Mouse (Mus musculus) midbrain, postnatal 0 days (tissue): ENCODE measurements around the gene Celf2. TPM values are rescaled to one million over a fixed set of nuclear protein-coding genes. Genes with fewer than 3 reads are reported as not detected.
A peak's percentile ranks its signal among the peaks of the same experiment; 100 is the strongest.

Experiments
- ATAC-seq: fragments of 200-750 bp; cut with Nextera tagmentation; 2 replicates; pipeline ENCODE4 v1.8.0; 2017; ENCODE audit warnings: moderate number of reproducible peaks, mild to moderate bottlenecking, moderate TSS enrichment, moderate library complexity; ENCODE audit not compliant: low FRiP score
- DNase-seq: peaks from one replicate; pipeline ENCODE4 v3.0.0-alpha.2; 2015; ENCODE audit warnings: low spot score
- H3K27ac ChIP-seq: fragments of 300-500 bp; sonication (generic); 2 replicates; pipeline ENCODE4 v1.5.1; 2014; ENCODE audit warnings: low read depth, mild to moderate bottlenecking, low read length, mixed read lengths
- H3K27me3 ChIP-seq: fragments of 300-500 bp; sonication (generic); 2 replicates; pipeline ENCODE4 v1.6.1; 2014; ENCODE audit warnings: low read length, control low read depth, mixed read lengths; ENCODE audit not compliant: insufficient read depth
- H3K36me3 ChIP-seq: fragments of 300-500 bp; sonication (generic); 2 replicates; pipeline ENCODE4 v1.6.1; 2014; ENCODE audit warnings: low read length, control low read depth, mixed read lengths; ENCODE audit not compliant: insufficient read depth
- H3K4me1 ChIP-seq: fragments of 300-500 bp; sonication (generic); 2 replicates; pipeline ENCODE4 v1.6.1; 2014; ENCODE audit warnings: mild to moderate bottlenecking, control low read depth, antibody characterized with exemption, low read length, mixed read lengths; ENCODE audit not compliant: insufficient read depth
- H3K4me2 ChIP-seq: fragments of 300-500 bp; sonication (generic); 2 replicates; pipeline ENCODE4 v1.6.1; 2014; ENCODE audit warnings: low read depth, mild to moderate bottlenecking, low read length, mixed read lengths; ENCODE audit not compliant: poor library complexity, severe bottlenecking
- H3K4me3 ChIP-seq: fragments of 300-500 bp; sonication (generic); 2 replicates; pipeline ENCODE4 v1.5.1; 2014; ENCODE audit warnings: low read depth, mild to moderate bottlenecking, low read length, moderate library complexity
- H3K9ac ChIP-seq: fragments of 300-500 bp; sonication (generic); replicated peaks from 2 replicates; pipeline ENCODE4 v1.6.1; 2014; ENCODE audit warnings: mild to moderate bottlenecking, low read length, moderate library complexity, mixed read lengths; ENCODE audit not compliant: poor library complexity, severe bottlenecking
- H3K9me3 ChIP-seq: fragments of 300-500 bp; sonication (generic); 2 replicates; pipeline ENCODE4 v1.6.1; 2016; ENCODE audit warnings: low read length, control low read depth
- CTCF ChIP-seq: IDR thresholded peaks from 2 replicates; pipeline ENCODE4 v1.5.1; 2016; ENCODE audit warnings: antibody characterized with exemption, mild to moderate bottlenecking
- WGBS: fragments of 180-500 bp; shearing (Covaris S2); extraction: QIAGEN DNeasy Blood & Tissue Kit; methylation state at CpG from one replicate; pipeline ENCODE4 v1.1.7; 2014; 5-methylcytosine and 5-hydroxymethylcytosine counted together
- polyA plus RNA-seq: library from polyadenylated mRNA; unstranded; fragments of >200 nt; fragmentation: Nextera tagmentation; extraction: Ambion mirVana; gene quantifications from 2 replicates; pipeline ENCODE4 v1.2.1, GENCODE M21; 2015
- total RNA-seq: library from RNA; depleted of rRNA; stranded (reverse); fragments of >200 nt; gene quantifications from 2 replicates; pipeline ENCODE4 v1.2.3, GENCODE M21; 2014

Celf2 gene
- total and polyA plus RNA-seq, 2 experiments from 2014 or later, result 112 to 135 TPM

GRCm38 (mm10) chr2:6730860-6731259 is 778.5 kb downstream of the Celf2 start:
- DNase-seq, result no peak
- no peak for ATAC-seq
- Histone ChIP-seq H3K27me3 (no peaks in the 10 kb centered on the region), H3K4me2 (no peak overlapping the region), H3K27ac (no peak overlapping the region), H3K9ac (no peak overlapping the region), H3K4me1 (no peaks in the 10 kb centered on the region), H3K36me3 (no peaks in the 10 kb centered on the region), H3K4me3 (no peak overlapping the region), H3K9me3 (no peaks in the 10 kb centered on the region)
- 60% methylated on average over 3 of the region's 3 CpGs for WGBS
- no peak for TF ChIP-seq CTCF

GRCm38 (mm10) chr2:6729984-6730383 is 779.4 kb downstream of the Celf2 start:
- no peaks in the 10 kb centered on the region for H3K9me3 ChIP-seq
- no peak for TF ChIP-seq CTCF
- no peaks in the 10 kb centered on the region for H3K27me3 ChIP-seq
- 42% methylated on average over 9 of the region's 9 CpGs for WGBS
- H3K9ac ChIP-seq, result no peak overlapping the region
- H3K36me3 ChIP-seq, result no peaks in the 10 kb centered on the region
- DNase-seq, result no peak
- no peak overlapping the region for H3K27ac ChIP-seq
- H3K4me2 ChIP-seq, result no peak overlapping the region
- ATAC-seq, result no peak
- no peaks in the 10 kb centered on the region for H3K4me1 ChIP-seq
- H3K4me3 ChIP-seq, result no peak overlapping the region

GRCm38 (mm10) chr2:6728840-6729252 is 780.5 kb downstream of the Celf2 start:
- no peak for DNase-seq
- WGBS, result 83% methylated on average over 2 of the region's 2 CpGs

GRCm38 (mm10) chr2:6727366-6727765 is 782.0 kb downstream of the Celf2 start:
- H3K27me3 ChIP-seq, result no peaks in the 10 kb centered on the region
- no peaks in the 10 kb centered on the region for H3K9me3 ChIP-seq
- 65% methylated on average over 5 of the region's 5 CpGs for WGBS
- no peaks in the 10 kb centered on the region for H3K36me3 ChIP-seq
- no peak overlapping the region for H3K27ac ChIP-seq
- H3K4me1 ChIP-seq, result no peaks in the 10 kb centered on the region
- TF ChIP-seq CTCF, result no peak
- DNase-seq (no peak), ATAC-seq (no peak)
- H3K4me3 ChIP-seq, result no peak overlapping the region
- H3K4me2 ChIP-seq, result no peak overlapping the region
- no peak overlapping the region for H3K9ac ChIP-seq

More at GRCm38 (mm10) chr2:6728840-6729252, 780.5 kb downstream of the Celf2 start:
- H3K36me3 ChIP-seq, result no peaks in the 10 kb centered on the region
- no peaks in the 10 kb centered on the region for H3K4me1 ChIP-seq
- H3K4me2 ChIP-seq, result no peak overlapping the region
- H3K9ac ChIP-seq, result no peak overlapping the region
- no peak overlapping the region for H3K27ac ChIP-seq
- no peaks in the 10 kb centered on the region for H3K27me3 ChIP-seq
- no peak overlapping the region for H3K4me3 ChIP-seq
- TF ChIP-seq CTCF, result no peak
- ATAC-seq, result peak; percentile 47; the same call in 1 of the 2 replicates
- no peaks in the 10 kb centered on the region for H3K9me3 ChIP-seq

GRCm38 (mm10) chr2:6726071-6726470 is 783.3 kb downstream of the Celf2 start:
- WGBS, result 67% methylated on average over 8 of the region's 8 CpGs
- Histone ChIP-seq H3K4me2 (no peak overlapping the region), H3K27me3 (no peaks in the 10 kb centered on the region), H3K9ac (no peak overlapping the region), H3K4me1 (no peaks in the 10 kb centered on the region; the same call in 1 of the 2 replicates), H3K27ac (no peak overlapping the region), H3K4me3 (no peak overlapping the region), H3K9me3 (no peaks in the 10 kb centered on the region), H3K36me3 (no peaks in the 10 kb centered on the region)
- DNase-seq (peak; percentile 66), ATAC-seq (no peak)
- TF ChIP-seq CTCF, result peak; percentile 50

- Histone ChIP-seq H3K36me3 (no peaks in the 10 kb centered on the region), H3K9ac (no peak overlapping the region), H3K27me3 (no peaks in the 10 kb centered on the region), H3K27ac (no peak overlapping the region), H3K4me2 (no peak overlapping the region), H3K9me3 (no peaks in the 10 kb centered on the region), H3K4me1 (no peaks in the 10 kb centered on the region; the same call in 1 of the 2 replicates), H3K4me3 (no peak overlapping the region)
- 86% methylated on average over 2 of the region's 2 CpGs for WGBS
- TF ChIP-seq CTCF, result no peak
- DNase-seq (no peak), ATAC-seq (no peak)
Observed at GRCm38 (mm10) chr2:6723602-6724001, 785.8 kb downstream of the Celf2 start.
